Mouse (Mus musculus) ES-E14 (cell line): ENCODE measurements around the gene Hivep3.

Source experiments
- CHD2 ChIP-seq: IDR thresholded peaks from 2 replicates; pipeline ENCODE4 v1.6.1; 2014; ENCODE audit warnings: mild to moderate bottlenecking, low read depth, low read length, inconsistent platforms
- HCFC1 ChIP-seq: IDR thresholded peaks from 2 replicates; pipeline ENCODE4 v1.6.1; 2012; ENCODE audit warnings: low read length, inconsistent platforms, borderline replicate concordance; ENCODE audit not compliant: insufficient read depth
- MAFK ChIP-seq: IDR thresholded peaks from 2 replicates; pipeline ENCODE4 v1.6.1; 2014; ENCODE audit warnings: mild to moderate bottlenecking, low read depth, low read length, inconsistent platforms; ENCODE audit not compliant: insufficient read depth
- ZC3H11A ChIP-seq: IDR thresholded peaks from 2 replicates; pipeline ENCODE4 v1.6.1; 2012; ENCODE audit warnings: low read depth, mild to moderate bottlenecking, inconsistent platforms, low read length, borderline replicate concordance
- ZNF384 ChIP-seq: IDR thresholded peaks from 2 replicates; pipeline ENCODE4 v1.6.1; 2012; ENCODE audit warnings: low read depth, low read length, inconsistent platforms

DNA sequence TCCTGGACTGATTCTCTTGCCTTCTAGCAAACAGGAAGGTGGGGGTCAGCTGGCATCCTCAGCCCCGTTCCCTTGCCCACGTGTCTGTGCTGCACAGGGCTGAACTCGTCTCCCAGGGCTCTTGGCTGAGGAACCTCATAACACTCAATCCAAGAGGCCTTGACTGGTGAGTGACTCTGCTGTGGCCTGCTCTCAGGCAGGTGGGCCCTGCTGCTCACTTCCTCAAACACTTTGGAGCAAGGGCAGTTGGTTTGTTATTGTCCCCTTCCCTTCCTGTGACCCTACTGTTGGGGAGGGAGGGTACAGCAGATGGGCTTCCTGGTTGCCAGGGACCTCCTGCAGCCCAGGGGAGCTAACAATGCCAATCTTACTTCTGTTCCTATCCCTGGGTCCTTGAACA is 94.8 kb downstream of the Hivep3 start:
- TF ChIP-seq CHD2 = no peak
- no peak for TF ChIP-seq MAFK
- no peak for TF ChIP-seq ZNF384
- TF ChIP-seq HCFC1 = no peak
- no peak for TF ChIP-seq ZC3H11A
